Mouse (Mus musculus) limb, embryonic 11.5 days (tissue): ENCODE results near the gene Esam. TPM values are rescaled to one million over a fixed set of nuclear protein-coding genes. Genes with fewer than 3 reads are reported as not detected.
A peak's percentile ranks its signal among the peaks of the same experiment; 100 is the strongest.

Experiments
- ATAC-seq: fragments of 200-750 bp; cut with Nextera tagmentation; 2 replicates; pipeline ENCODE4 v1.8.0; 2017; ENCODE audit warnings: low read depth; ENCODE audit not compliant: insufficient number of reproducible peaks, low FRiP score, low TSS enrichment
- DNase-seq: peaks from one replicate; pipeline ENCODE4 v3.0.0-alpha.2; 2015; ENCODE audit warnings: low spot score
- H3K27ac ChIP-seq: fragments of 300-500 bp; sonication (generic); replicated peaks from 2 replicates; pipeline ENCODE4 v1.5.1; 2014; ENCODE audit warnings: low read depth, mild to moderate bottlenecking, low read length
- H3K27me3 ChIP-seq: fragments of 300-500 bp; sonication (generic); 2 replicates; pipeline ENCODE4 v1.6.1; 2014; ENCODE audit warnings: mild to moderate bottlenecking, low read length, mixed read lengths; ENCODE audit not compliant: control insufficient read depth, insufficient read depth
- H3K36me3 ChIP-seq: fragments of 300-500 bp; sonication (generic); 2 replicates; pipeline ENCODE4 v1.6.1; 2014; ENCODE audit warnings: mild to moderate bottlenecking, low read length, moderate library complexity, mixed read lengths; ENCODE audit not compliant: control insufficient read depth, insufficient read depth
- H3K4me1 ChIP-seq: fragments of 300-500 bp; sonication (generic); 2 replicates; pipeline ENCODE4 v1.6.1; 2014; ENCODE audit warnings: low read length, mixed read lengths; ENCODE audit not compliant: control insufficient read depth, insufficient read depth
- H3K4me2 ChIP-seq: fragments of 300-500 bp; sonication (generic); 2 replicates; pipeline ENCODE4 v1.6.1; 2014; ENCODE audit warnings: low read depth, mild to moderate bottlenecking, moderate library complexity; ENCODE audit not compliant: severe bottlenecking
- H3K4me3 ChIP-seq: fragments of 300-500 bp; sonication (generic); 2 replicates; pipeline ENCODE4 v1.5.1; 2014; ENCODE audit warnings: low read depth, low read length
- H3K9ac ChIP-seq: fragments of 300-500 bp; sonication (generic); 2 replicates; pipeline ENCODE4 v1.6.1; 2014; ENCODE audit warnings: mild to moderate bottlenecking, low read length
- H3K9me3 ChIP-seq: fragments of 300-500 bp; sonication (generic); 2 replicates; pipeline ENCODE4 v1.6.1; 2016; ENCODE audit warnings: low read length; ENCODE audit not compliant: control insufficient read depth
- WGBS: fragments of 180-500 bp; shearing (Covaris S2); extraction: QIAGEN DNeasy Blood & Tissue Kit; methylation state at CpG from one replicate; pipeline ENCODE4 v1.1.7; 2014; 5-methylcytosine and 5-hydroxymethylcytosine counted together
- polyA plus RNA-seq: library from polyadenylated mRNA; unstranded; fragments of >200 nt; fragmentation: Nextera tagmentation; extraction: Ambion mirVana; gene quantifications from 2 replicates; pipeline ENCODE4 v1.2.1, GENCODE M21; 2014

Gene Esam
- polyA plus RNA-seq, 1 experiment from 2014 or later = 30.4 TPM

GRCm38 (mm10) chr9:37546889-37547288 lies 19.0 kb downstream of the Esam start:
- WGBS = 64% methylated on average over 1 of the region's 1 CpGs
- H3K4me3 ChIP-seq = no peak overlapping the region
- H3K36me3 ChIP-seq = no peaks in the 10 kb centered on the region
- no peak overlapping the region for H3K4me2 ChIP-seq
- DNase-seq = no peak
- ATAC-seq = no peak
- H3K9me3 ChIP-seq = no peaks in the 10 kb centered on the region
- H3K9ac ChIP-seq = no peak overlapping the region
- H3K4me1 ChIP-seq = peaks cover 3% of the 10 kb centered on the region; the same call in 1 of the 2 replicates
- H3K27ac ChIP-seq = no peak overlapping the region
- peaks cover 35% of the 10 kb centered on the region for H3K27me3 ChIP-seq

DNA sequence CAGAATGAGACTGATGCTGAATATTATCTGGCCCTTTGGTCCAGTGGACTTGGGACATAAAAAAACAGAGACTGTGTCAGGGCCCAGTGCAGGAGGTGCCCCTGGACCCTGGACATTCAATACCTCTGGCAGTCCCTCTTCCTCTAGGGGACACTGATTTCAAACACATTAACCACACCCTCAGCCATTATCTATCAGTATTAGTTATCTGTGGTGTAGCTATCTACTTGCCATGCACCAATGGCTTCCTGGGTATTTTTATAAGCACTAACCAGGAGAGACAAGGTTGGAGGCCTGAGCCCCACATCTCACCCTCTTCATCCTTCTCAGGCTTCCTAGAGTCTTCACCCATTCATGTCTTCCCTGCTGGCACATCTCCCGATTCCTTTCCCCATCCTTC lies 22.6 kb downstream of the Esam start:
- ATAC-seq = no peak
- 63% methylated on average over 1 of the region's 1 CpGs for WGBS
- H3K4me3 ChIP-seq = no peak overlapping the region
- peaks cover 7% of the 10 kb centered on the region; the same call in 1 of the 2 replicates for H3K4me1 ChIP-seq
- no peak overlapping the region for H3K27ac ChIP-seq
- no peak for DNase-seq
- H3K36me3 ChIP-seq = no peaks in the 10 kb centered on the region
- H3K27me3 ChIP-seq = peaks cover 34% of the 10 kb centered on the region
- no peak overlapping the region for H3K9ac ChIP-seq
- no peak overlapping the region for H3K4me2 ChIP-seq
- no peaks in the 10 kb centered on the region for H3K9me3 ChIP-seq

DNA sequence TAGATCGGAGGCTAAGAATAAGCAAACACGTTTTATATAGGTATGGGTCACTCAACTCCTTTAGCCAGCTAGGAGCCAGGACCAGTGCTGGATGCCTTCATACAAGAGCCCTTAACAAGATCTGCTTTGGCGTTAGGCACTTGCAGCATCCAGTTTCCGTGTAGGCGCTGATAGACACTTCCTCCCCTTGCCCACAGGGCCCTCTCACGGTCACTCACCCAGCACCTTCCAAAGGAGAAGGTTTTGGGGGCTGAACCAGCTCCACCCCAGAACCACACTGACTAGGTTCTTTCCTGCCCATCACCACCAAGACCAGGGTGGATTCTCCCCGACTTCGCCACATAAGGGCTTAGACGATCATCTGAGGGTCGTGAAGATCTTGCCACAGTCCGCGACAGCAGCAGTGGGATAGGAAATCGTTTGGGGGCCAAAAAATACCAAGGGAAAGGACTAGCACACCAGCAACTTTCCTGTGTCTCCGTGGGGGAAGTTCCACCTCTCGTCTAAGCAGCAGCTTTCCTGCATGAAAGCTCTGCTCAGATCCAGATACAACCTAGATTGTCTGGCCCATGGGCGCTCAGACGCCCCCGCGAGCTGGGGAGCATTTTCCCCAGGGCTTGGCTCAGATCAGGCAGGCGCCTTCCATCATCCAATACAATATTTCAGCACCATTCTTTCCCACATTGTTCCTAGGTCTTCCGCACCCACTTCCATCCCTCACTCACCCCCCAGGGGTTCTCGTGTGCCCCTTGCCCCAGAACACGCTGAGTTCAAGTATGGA lies 24.1 kb downstream of the Esam start:
- Histone ChIP-seq H3K4me2 (peak overlapping the region; percentile 81), H3K9ac (peak overlapping the region; percentile 9; the same call in 1 of the 2 replicates), H3K36me3 (no peaks in the 10 kb centered on the region), H3K27me3 (peaks cover 21% of the 10 kb centered on the region), H3K27ac (no peak overlapping the region), H3K4me3 (peak overlapping the region; percentile 25), H3K4me1 (peaks cover 7% of the 10 kb centered on the region; the same call in 1 of the 2 replicates), H3K9me3 (no peaks in the 10 kb centered on the region)
- 3% methylated on average over 23 of the region's 23 CpGs for WGBS
- ATAC-seq (no peak), DNase-seq (no peak)

DNA sequence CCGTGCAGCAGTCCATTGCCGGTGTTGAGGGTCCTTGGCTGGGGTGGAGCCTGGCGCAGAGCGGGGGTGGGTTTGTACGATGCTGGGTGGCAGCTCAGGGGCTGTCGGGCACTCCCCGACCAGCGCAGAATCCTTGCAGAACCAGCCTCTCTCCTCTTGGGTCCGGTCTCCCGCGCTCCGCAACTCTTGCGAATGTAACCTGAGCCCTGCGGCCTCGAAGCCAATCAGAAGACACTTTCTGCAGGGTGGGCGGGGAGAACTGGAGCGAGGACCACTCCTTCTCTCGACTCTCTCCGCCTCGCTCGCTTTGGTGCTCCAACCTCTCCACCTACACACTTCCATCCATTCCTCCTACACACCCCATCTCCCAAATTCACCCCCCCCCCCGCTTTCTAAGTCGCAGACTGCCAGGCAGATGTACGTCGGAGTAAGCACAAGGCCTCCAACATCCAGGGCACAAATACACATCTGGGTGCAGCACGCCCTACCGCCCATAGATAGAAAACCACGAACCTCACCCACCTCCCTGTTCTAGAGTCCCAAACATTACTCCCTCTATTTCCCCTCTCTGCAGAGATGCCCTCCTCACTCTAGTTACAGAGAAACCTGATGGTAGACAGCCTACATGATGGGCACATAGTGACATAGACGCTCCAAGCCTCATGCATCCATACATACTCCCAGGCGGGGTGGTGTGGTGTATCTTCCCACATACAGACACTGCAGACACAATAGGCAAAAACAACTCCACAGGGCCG lies 24.8 kb downstream of the Esam start, which contains the start of gene Nrgn:
TSS of gene Nrgn (minus strand) at position 369 of the 758 bp plus-strand sequence.
- peak; percentile 86 for DNase-seq
- peak within 1 kb of the TSS; percentile 81 for H3K4me2 ChIP-seq
- peak within 1 kb of the TSS; percentile 9; the same call in 1 of the 2 replicates for H3K9ac ChIP-seq
- WGBS = 5% methylated on average over 31 of the region's 31 CpGs
- peaks cover 21% of the 10 kb centered on the region for H3K27me3 ChIP-seq
- H3K36me3 ChIP-seq = no peaks in the 10 kb centered on the region
- H3K9me3 ChIP-seq = no peaks in the 10 kb centered on the region
- peaks cover 7% of the 10 kb centered on the region; the same call in 1 of the 2 replicates for H3K4me1 ChIP-seq
- peak within 1 kb of the TSS; percentile 25 for H3K4me3 ChIP-seq
- ATAC-seq = peak; percentile 92
- H3K27ac ChIP-seq = no peak within 1 kb of the TSS

GRCm38 (mm10) chr9:37554279-37554678 lies 26.4 kb downstream of the Esam start:
- WGBS = 89% methylated on average over 1 of the region's 1 CpGs
- H3K27ac ChIP-seq = no peak overlapping the region
- H3K4me2 ChIP-seq = no peak overlapping the region
- peaks cover 21% of the 10 kb centered on the region for H3K27me3 ChIP-seq
- H3K9ac ChIP-seq = no peak overlapping the region
- H3K4me3 ChIP-seq = no peak overlapping the region
- H3K9me3 ChIP-seq = no peaks in the 10 kb centered on the region
- DNase-seq (no peak), ATAC-seq (no peak)
- H3K36me3 ChIP-seq = no peaks in the 10 kb centered on the region
- peaks cover 7% of the 10 kb centered on the region; the same call in 1 of the 2 replicates for H3K4me1 ChIP-seq

DNA sequence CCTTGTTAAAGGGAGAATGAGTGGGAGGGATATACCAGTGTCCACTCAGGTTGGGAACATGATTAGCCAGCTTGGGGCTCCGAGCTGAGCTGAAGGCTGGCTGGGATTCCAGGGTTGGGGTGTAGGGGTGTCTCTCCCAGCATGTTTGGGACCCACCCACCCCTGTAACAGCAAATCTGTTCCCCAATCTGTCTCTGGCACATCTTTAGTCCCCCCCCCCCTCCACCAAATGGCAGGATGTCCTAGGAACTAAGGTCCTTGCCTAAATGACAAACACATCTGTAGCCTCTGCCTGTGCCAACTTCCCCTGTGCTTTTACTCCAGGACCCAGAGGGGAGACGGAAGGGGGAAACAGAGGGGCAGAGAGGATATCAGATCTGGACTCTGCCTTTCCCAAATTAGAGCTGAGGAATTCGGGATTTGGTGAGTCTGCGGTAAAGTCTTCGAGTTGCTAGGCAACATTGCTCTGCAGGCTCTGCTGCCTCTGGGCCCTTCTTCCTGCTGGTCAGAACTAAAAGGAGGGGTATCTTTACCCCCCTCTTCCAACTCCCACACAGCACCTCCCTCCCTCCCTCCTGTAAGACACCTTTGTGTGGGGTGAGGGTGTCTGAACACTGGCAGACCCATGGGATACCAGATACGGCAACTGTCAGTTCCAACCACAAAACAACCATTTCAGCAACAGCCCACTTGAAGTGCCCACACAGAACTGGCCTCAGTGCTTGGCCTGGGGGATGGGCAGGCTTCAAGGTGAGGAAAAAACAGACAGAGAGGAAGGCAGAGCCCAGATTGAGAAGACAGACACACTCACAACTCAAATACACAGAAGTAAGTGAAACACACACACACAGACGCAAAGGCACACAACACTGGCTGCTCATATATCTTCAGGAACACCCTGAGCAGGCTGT lies 27.2 kb downstream of the Esam start, which contains the start of gene Siae:
TSS of gene Siae (plus strand) at position 861 of the 911 bp plus-strand sequence.
- ATAC-seq = no peak
- Histone ChIP-seq H3K9me3 (no peaks in the 10 kb centered on the region), H3K4me1 (peaks cover 7% of the 10 kb centered on the region; the same call in 1 of the 2 replicates), H3K4me2 (no peak within 1 kb of the TSS), H3K9ac (no peak within 1 kb of the TSS), H3K36me3 (no peaks in the 10 kb centered on the region), H3K27ac (no peak within 1 kb of the TSS), H3K4me3 (no peak within 1 kb of the TSS), H3K27me3 (peaks cover 18% of the 10 kb centered on the region)
- no peak for DNase-seq
- WGBS = 31% methylated on average over 7 of the region's 7 CpGs

DNA sequence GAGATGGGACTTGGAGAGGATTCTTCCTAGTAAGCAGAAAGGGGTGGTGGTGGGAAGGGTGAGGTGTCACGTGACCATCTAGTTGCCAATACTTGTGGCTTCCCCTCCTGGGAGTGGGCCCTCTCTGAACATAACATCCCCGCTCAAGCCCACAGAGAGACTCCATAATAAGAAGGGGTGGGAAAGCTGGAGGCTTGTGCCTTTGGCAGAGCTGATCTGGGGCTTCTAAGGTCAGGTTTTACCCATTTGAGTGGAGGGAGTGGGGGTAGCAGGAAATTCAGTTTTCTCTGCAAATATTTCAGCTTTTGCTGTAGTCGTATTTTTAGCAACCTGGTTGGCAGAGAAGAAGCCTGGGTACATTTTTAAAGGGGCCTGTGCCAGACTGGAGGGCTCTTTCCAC lies 28.5 kb downstream of the Esam start:
- no peaks in the 10 kb centered on the region for H3K9me3 ChIP-seq
- no peak overlapping the region for H3K4me2 ChIP-seq
- no peak overlapping the region for H3K4me3 ChIP-seq
- H3K9ac ChIP-seq = no peak overlapping the region
- H3K27me3 ChIP-seq = peaks cover 7% of the 10 kb centered on the region
- no peak overlapping the region for H3K27ac ChIP-seq
- DNase-seq (no peak), ATAC-seq (no peak)
- 83% methylated on average over 3 of the region's 3 CpGs for WGBS
- H3K4me1 ChIP-seq = peaks cover 7% of the 10 kb centered on the region; the same call in 1 of the 2 replicates
- H3K36me3 ChIP-seq = no peaks in the 10 kb centered on the region

DNA sequence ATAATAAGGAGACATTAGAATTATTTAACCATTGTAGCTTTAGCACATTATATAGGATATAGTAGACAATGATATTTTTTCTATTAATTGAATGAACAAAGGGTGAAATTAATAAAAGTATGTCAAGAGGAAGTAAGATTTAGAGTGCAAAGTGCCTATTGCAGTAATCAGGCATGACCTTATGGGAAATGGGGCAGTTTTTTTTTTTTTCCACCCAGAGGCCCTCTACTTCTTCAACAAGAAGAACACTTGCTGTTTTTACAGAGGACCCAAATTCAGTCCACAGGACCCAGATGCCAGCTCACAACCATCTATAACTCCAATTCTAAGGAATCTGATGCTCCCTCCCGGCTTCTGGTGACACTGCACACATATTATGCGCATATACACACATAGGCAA lies 32.7 kb downstream of the Esam start:
- no peak for ATAC-seq
- Histone ChIP-seq H3K4me1 (no peaks in the 10 kb centered on the region), H3K9me3 (no peaks in the 10 kb centered on the region), H3K27me3 (no peaks in the 10 kb centered on the region), H3K4me3 (no peak overlapping the region), H3K27ac (no peak overlapping the region), H3K36me3 (no peaks in the 10 kb centered on the region), H3K9ac (no peak overlapping the region), H3K4me2 (no peak overlapping the region)
- DNase-seq = no peak
- WGBS = 92% methylated on average over 2 of the region's 2 CpGs
